Mouse (Mus musculus) frontal cortex, postnatal 10 days (tissue): ENCODE results near the gene Olfr493.

Experiments used
- DNase-seq, 2 experiments: peaks; one replicate each; pipeline ENCODE4 v3.0.0; 2022; ENCODE audit warnings: low spot score in 2 of 2, mixed read lengths in 1 of 2

Olfr493 gene

GRCm38 (mm10) chr7:108346879-108347278, at the start of gene Olfr493:
Gene Olfr493, minus strand, starts transcription at chr7:108346979.
- DNase-seq: no peak

- DNase-seq: no peak
These were observed 46.1 kb upstream of the Olfr493 start, which contains the start of gene Olfr495 for GRCm38 (mm10) chr7:108392867-108393266. Gene Olfr495, plus strand, starts transcription at chr7:108393167.

GRCm38 (mm10) chr7:108365035-108365434, 18.3 kb upstream of the Olfr493 start, which contains the start of gene Olfr494:
Gene Olfr494, plus strand, starts transcription at chr7:108365335.
- DNase-seq: no peak

- DNase-seq: no peak
These were observed 23.2 kb downstream of the Olfr493 start, which contains the start of gene Olfr492 for GRCm38 (mm10) chr7:108323574-108323973. Gene Olfr492, minus strand, starts transcription at chr7:108323674.

GRCm38 (mm10) chr7:108313151-108313550, 33.6 kb downstream of the Olfr493 start, which contains the start of gene Olfr491:
Gene Olfr491, plus strand, starts transcription at chr7:108313451.
- DNase-seq: no peak
